Comparison of ENCODE assay signal across 21 mouse cellular contexts in the genomic region with DNA sequence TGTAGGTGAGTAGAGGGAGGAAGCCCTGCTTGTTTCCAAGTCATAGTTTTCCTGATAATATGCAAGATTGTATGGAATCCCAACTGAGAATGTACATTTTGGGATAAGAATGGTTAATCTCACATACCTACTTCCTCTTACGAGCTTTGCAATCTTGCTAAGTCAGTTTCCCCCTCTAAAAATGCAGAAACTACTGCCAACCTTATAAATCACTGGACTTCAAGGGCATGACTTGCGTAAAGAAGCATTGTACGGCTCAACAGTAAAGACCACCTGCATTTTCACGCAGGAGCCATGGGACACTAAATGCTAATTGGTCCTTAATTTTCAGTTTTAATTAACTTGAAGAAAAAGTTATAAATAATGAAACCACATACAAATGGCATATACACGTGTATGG.
"Had no signal": no experiment of that assay in that cellular context is flagged by ENCODE, and none has a peak within 500 bp of the region (broad histone marks: within the 10 kb centered on the region; RNA-seq: fewer than 3 reads in every experiment).

No protein-coding gene starts in this region.

- ATAC-seq: hindbrain, embryonic 16.5 days; hindbrain, postnatal 0 days; inflammation-experienced regulatory T-cells, adult 6 months; intestine, embryonic 15.5 days; intestine, embryonic 16.5 days; intestine, postnatal 0 days had no signal

- DNase-seq: heart, postnatal 10 days; heart, postnatal 14 days; heart, postnatal 36 days; kidney, adult 11 months; kidney, adult 18-20 months; kidney, adult 2 months; kidney, adult 8-10 months; kidney, adult 9 months; kidney, postnatal 10 days; kidney, postnatal 14 days; kidney, postnatal 25 days; kidney, postnatal 36 days; kidney, postnatal 4 days; layer of hippocampus, adult 9-11 months; layer of hippocampus, postnatal 36 days had no signal
